Mouse (Mus musculus) embryonic facial prominence, embryonic 13.5 days (tissue): ENCODE measurements around the gene C1qtnf4. TPM values are rescaled to one million over a fixed set of nuclear protein-coding genes. Genes with fewer than 3 reads are reported as not detected.
A peak's percentile ranks its signal among the peaks of the same experiment; 100 is the strongest.

Experiments used
- ATAC-seq: fragments of 200-750 bp; cut with Nextera tagmentation; 2 replicates; pipeline ENCODE4 v1.8.0; 2017; ENCODE audit warnings: low read depth; ENCODE audit not compliant: insufficient number of reproducible peaks, insufficient read depth, low FRiP score, low TSS enrichment
- H3K27ac ChIP-seq: fragments of 300-500 bp; sonication (generic); 2 replicates; pipeline ENCODE4 v1.5.1; 2015; ENCODE audit warnings: moderate library complexity, mild to moderate bottlenecking, inconsistent platforms
- H3K27me3 ChIP-seq: fragments of 300-500 bp; sonication (generic); 2 replicates; pipeline ENCODE4 v1.6.1; 2015; ENCODE audit warnings: mild to moderate bottlenecking, inconsistent platforms
- H3K36me3 ChIP-seq: fragments of 300-500 bp; sonication (generic); 2 replicates; pipeline ENCODE4 v1.6.1; 2015; ENCODE audit warnings: mild to moderate bottlenecking, inconsistent platforms
- H3K4me1 ChIP-seq: fragments of 300-500 bp; sonication (generic); 2 replicates; pipeline ENCODE4 v1.6.1; 2015; ENCODE audit warnings: inconsistent platforms
- H3K4me2 ChIP-seq: fragments of 300-500 bp; sonication (generic); 2 replicates; pipeline ENCODE4 v1.6.1; 2015; ENCODE audit warnings: moderate library complexity, mild to moderate bottlenecking, inconsistent platforms
- H3K4me3 ChIP-seq: fragments of 300-500 bp; sonication (generic); 2 replicates; pipeline ENCODE4 v1.5.1; 2015; ENCODE audit warnings: mild to moderate bottlenecking, inconsistent platforms
- H3K9ac ChIP-seq: fragments of 300-500 bp; sonication (generic); 2 replicates; pipeline ENCODE4 v1.6.1; 2015; ENCODE audit warnings: mild to moderate bottlenecking, inconsistent platforms
- H3K9me3 ChIP-seq: fragments of 300-500 bp; sonication (generic); 2 replicates; pipeline ENCODE4 v1.6.1; 2016; ENCODE audit warnings: inconsistent platforms
- WGBS: fragments of 180-500 bp; shearing (Covaris S2); methylation state at CpG from one replicate; pipeline ENCODE4 v1.1.7; 2015; ENCODE audit warnings: mixed read lengths; 5-methylcytosine and 5-hydroxymethylcytosine counted together
- polyA plus RNA-seq: library from polyadenylated mRNA; unstranded; fragments of >200 nt; fragmentation: Nextera tagmentation; extraction: Ambion mirVana; gene quantifications from 2 replicates; pipeline ENCODE4 v1.2.1, GENCODE M21; 2015

Gene C1qtnf4
- polyA plus RNA-seq: 16.7 and 21.5 TPM in 2 replicates

GRCm38 (mm10) chr2:90885218-90886041 is at the start of gene C1qtnf4:
C1qtnf4 (plus strand) TSS chr2:90885860.
- Histone ChIP-seq H3K4me1 (peaks cover 26% of the 10 kb centered on the region), H3K4me2 (peak within 1 kb of the TSS; percentile 89), H3K27me3 (peaks cover 64% of the 10 kb centered on the region), H3K36me3 (no peaks in the 10 kb centered on the region), H3K4me3 (peak within 1 kb of the TSS; percentile 56), H3K27ac (no peak within 1 kb of the TSS), H3K9me3 (peaks cover 4% of the 10 kb centered on the region; the same call in 1 of the 2 replicates), H3K9ac (peak within 1 kb of the TSS; percentile 81)
- 1% methylated on average over 45 of the region's 45 CpGs for WGBS
- peak; percentile 65; the same call in 1 of the 2 replicates for ATAC-seq

- no peaks in the 10 kb centered on the region for H3K36me3 ChIP-seq
- no peak for ATAC-seq
- no peak overlapping the region for H3K27ac ChIP-seq
- H3K9ac ChIP-seq: no peak overlapping the region
- H3K4me2 ChIP-seq: no peak overlapping the region
- no peak overlapping the region for H3K4me3 ChIP-seq
- H3K9me3 ChIP-seq: no peaks in the 10 kb centered on the region
- WGBS: 81% methylated on average over 2 of the region's 2 CpGs
- no peaks in the 10 kb centered on the region for H3K4me1 ChIP-seq
- H3K27me3 ChIP-seq: no peaks in the 10 kb centered on the region
These were observed 47.0 kb upstream of the C1qtnf4 start for GRCm38 (mm10) chr2:90838621-90839020.

GRCm38 (mm10) chr2:90843666-90844065 is 42.0 kb upstream of the C1qtnf4 start:
- Histone ChIP-seq H3K27me3 (no peaks in the 10 kb centered on the region), H3K36me3 (no peaks in the 10 kb centered on the region), H3K4me3 (no peak overlapping the region), H3K27ac (no peak overlapping the region), H3K9ac (no peak overlapping the region), H3K4me1 (0 out of 2 replicates have a peak, but pooled peaks cover 8% of the 10 kb centered on the region), H3K4me2 (no peak overlapping the region), H3K9me3 (no peaks in the 10 kb centered on the region)
- ATAC-seq: no peak
- 65% methylated on average over 1 of the region's 1 CpGs for WGBS

- WGBS: 75% methylated on average over 5 of the region's 5 CpGs
- no peak overlapping the region for H3K4me2 ChIP-seq
- no peak overlapping the region for H3K4me3 ChIP-seq
- H3K36me3 ChIP-seq: no peaks in the 10 kb centered on the region
- ATAC-seq: no peak
- H3K9me3 ChIP-seq: no peaks in the 10 kb centered on the region
- H3K27ac ChIP-seq: no peak overlapping the region
- H3K27me3 ChIP-seq: no peaks in the 10 kb centered on the region
- H3K9ac ChIP-seq: no peak overlapping the region
- peaks cover 11% of the 10 kb centered on the region; the same call in 1 of the 2 replicates for H3K4me1 ChIP-seq
These were observed 41.4 kb upstream of the C1qtnf4 start for GRCm38 (mm10) chr2:90844262-90844661.

GRCm38 (mm10) chr2:90845234-90845633 is 40.4 kb upstream of the C1qtnf4 start:
- peaks cover 7% of the 10 kb centered on the region for H3K36me3 ChIP-seq
- H3K9me3 ChIP-seq: no peaks in the 10 kb centered on the region
- H3K4me2 ChIP-seq: no peak overlapping the region
- no peak overlapping the region for H3K4me3 ChIP-seq
- no peak overlapping the region for H3K27ac ChIP-seq
- 82% methylated on average over 5 of the region's 5 CpGs for WGBS
- H3K4me1 ChIP-seq: peaks cover 12% of the 10 kb centered on the region; the same call in 1 of the 2 replicates
- no peak overlapping the region for H3K9ac ChIP-seq
- no peaks in the 10 kb centered on the region for H3K27me3 ChIP-seq
- no peak for ATAC-seq

- Histone ChIP-seq H3K4me3 (peak overlapping the region; percentile 87), H3K27ac (0 out of 2 replicates have a peak overlapping the region, but pooled peaks have one; percentile 57), H3K4me2 (peak overlapping the region; percentile 63), H3K4me1 (peaks cover 12% of the 10 kb centered on the region; the same call in 1 of the 2 replicates), H3K27me3 (no peaks in the 10 kb centered on the region), H3K9ac (peak overlapping the region; percentile 90; the same call in 1 of the 2 replicates), H3K36me3 (peaks cover 17% of the 10 kb centered on the region), H3K9me3 (no peaks in the 10 kb centered on the region)
- no peak for ATAC-seq
- 45% methylated on average over 6 of the region's 6 CpGs for WGBS
These were observed 39.5 kb upstream of the C1qtnf4 start for GRCm38 (mm10) chr2:90846171-90846570.

- no peak; the same call in 1 of the 2 replicates for ATAC-seq
- Histone ChIP-seq H3K9ac (peak overlapping the region; percentile 90), H3K9me3 (no peaks in the 10 kb centered on the region), H3K36me3 (peaks cover 21% of the 10 kb centered on the region), H3K27ac (peak overlapping the region; percentile 57; the same call in 1 of the 2 replicates), H3K27me3 (no peaks in the 10 kb centered on the region), H3K4me2 (peak overlapping the region; percentile 63), H3K4me1 (peaks cover 12% of the 10 kb centered on the region; the same call in 1 of the 2 replicates), H3K4me3 (peak overlapping the region; percentile 87)
- WGBS: 2% methylated on average over 8 of the region's 8 CpGs
These were observed 39.1 kb upstream of the C1qtnf4 start for GRCm38 (mm10) chr2:90846597-90846954.

- H3K4me2 ChIP-seq: peak within 1 kb of the TSS; percentile 63
- H3K4me1 ChIP-seq: peaks cover 12% of the 10 kb centered on the region; the same call in 1 of the 2 replicates
- ATAC-seq: peak; percentile 95
- peaks cover 26% of the 10 kb centered on the region for H3K36me3 ChIP-seq
- peak within 1 kb of the TSS; percentile 85 for H3K27ac ChIP-seq
- peak within 1 kb of the TSS; percentile 90 for H3K9ac ChIP-seq
- H3K27me3 ChIP-seq: no peaks in the 10 kb centered on the region
- no peaks in the 10 kb centered on the region for H3K9me3 ChIP-seq
- H3K4me3 ChIP-seq: peak within 1 kb of the TSS; percentile 87
- under 1% methylated on average over 67 of the region's 67 CpGs for WGBS
These were observed 38.5 kb upstream of the C1qtnf4 start, which contains the start of gene Mtch2 for GRCm38 (mm10) chr2:90846955-90847680. Mtch2 (plus strand) TSS chr2:90847155.

GRCm38 (mm10) chr2:90847681-90848050 is 38.0 kb upstream of the C1qtnf4 start:
- no peaks in the 10 kb centered on the region for H3K27me3 ChIP-seq
- peak overlapping the region; percentile 63 for H3K4me2 ChIP-seq
- H3K36me3 ChIP-seq: peaks cover 32% of the 10 kb centered on the region
- peak overlapping the region; percentile 87 for H3K4me3 ChIP-seq
- H3K4me1 ChIP-seq: peaks cover 12% of the 10 kb centered on the region; the same call in 1 of the 2 replicates
- no peak for ATAC-seq
- peak overlapping the region; percentile 85 for H3K27ac ChIP-seq
- H3K9ac ChIP-seq: peak overlapping the region; percentile 90
- no peaks in the 10 kb centered on the region for H3K9me3 ChIP-seq
- under 1% methylated on average over 13 of the region's 13 CpGs for WGBS

- Histone ChIP-seq H3K9ac (peak overlapping the region; percentile 90; the same call in 1 of the 2 replicates), H3K4me2 (peak overlapping the region; percentile 63)
- 88% methylated on average over 5 of the region's 5 CpGs for WGBS
These were observed 37.3 kb upstream of the C1qtnf4 start for GRCm38 (mm10) chr2:90848331-90848730.

GRCm38 (mm10) chr2:90850401-90850800 is 35.3 kb upstream of the C1qtnf4 start:
- no peaks in the 10 kb centered on the region for H3K9me3 ChIP-seq
- no peak for ATAC-seq
- no peak overlapping the region for H3K4me3 ChIP-seq
- WGBS: 91% methylated on average over 1 of the region's 1 CpGs
- H3K4me2 ChIP-seq: no peak overlapping the region
- peaks cover 55% of the 10 kb centered on the region for H3K36me3 ChIP-seq
- no peaks in the 10 kb centered on the region for H3K27me3 ChIP-seq
- no peak overlapping the region for H3K27ac ChIP-seq
- H3K4me1 ChIP-seq: peaks cover 12% of the 10 kb centered on the region; the same call in 1 of the 2 replicates
- H3K9ac ChIP-seq: 0 out of 2 replicates have a peak overlapping the region, but pooled peaks have one; percentile 36

More at GRCm38 (mm10) chr2:90848331-90848730, 37.3 kb upstream of the C1qtnf4 start:
- Histone ChIP-seq H3K36me3 (peaks cover 38% of the 10 kb centered on the region), H3K4me1 (peaks cover 12% of the 10 kb centered on the region; the same call in 1 of the 2 replicates), H3K4me3 (peak overlapping the region; percentile 87), H3K27me3 (no peaks in the 10 kb centered on the region), H3K27ac (no peak overlapping the region), H3K9me3 (no peaks in the 10 kb centered on the region)
- no peak for ATAC-seq
